16 mouse cellular contexts compared by ENCODE assay signal in the genomic region with DNA sequence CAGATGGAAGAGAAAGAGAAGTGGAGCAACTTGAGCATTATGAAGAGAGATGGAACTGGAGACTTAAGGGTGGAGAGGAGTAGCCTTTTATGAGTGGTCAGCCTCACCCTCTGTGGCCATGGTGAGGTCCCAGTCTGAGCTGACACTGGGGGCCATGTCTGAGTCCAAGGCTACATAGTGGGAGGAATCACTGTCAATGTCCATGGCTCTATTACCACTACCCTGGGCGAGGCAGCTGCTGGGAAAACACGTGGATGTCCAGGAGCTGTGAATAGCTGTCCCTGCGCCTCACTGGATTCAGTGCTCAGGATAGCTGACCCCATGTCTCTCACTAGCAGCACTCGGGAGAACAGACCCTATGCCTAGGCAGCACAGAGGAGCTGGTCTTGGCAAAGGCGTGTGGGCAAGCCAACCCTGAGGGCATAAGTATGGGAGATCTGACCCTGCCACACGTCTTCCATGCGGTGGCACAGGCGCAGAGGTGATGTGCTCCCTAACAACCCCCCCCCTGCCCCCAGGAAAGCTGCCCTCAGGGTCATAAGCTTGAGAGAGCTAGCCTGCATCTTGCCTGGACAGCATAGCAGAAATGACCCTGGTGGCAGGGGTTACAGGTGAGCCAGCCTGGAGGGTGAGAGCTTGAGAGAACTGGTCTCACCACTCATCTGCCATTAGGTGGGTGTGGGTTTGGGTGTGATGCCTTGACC. TPM values are rescaled to one million over a fixed set of nuclear protein-coding genes. Genes with fewer than 3 reads are reported as not detected.
DNase-seq lines count a peak whose midpoint lies in the region; ATAC-seq lines count a peak whose summit lies in the region.
"Had no signal": no experiment of that assay in that cellular context is flagged by ENCODE, and none has a peak within 500 bp of the region (broad histone marks: within the 10 kb centered on the region; RNA-seq: fewer than 3 reads in every experiment).

No protein-coding gene starts in this region.

- no peaks in the 10 kb centered on the region for H3K9me3 ChIP-seq in kidney, embryonic 14.5 days (ENCODE audit: control insufficient read depth, low read length)
- H3K9me3 ChIP-seq in neural tube, embryonic 15.5 days (replicated peaks) = no peaks in the 10 kb centered on the region
- H3K9me3 ChIP-seq in midbrain, embryonic 14.5 days (ENCODE audit: control insufficient read depth, low read length) = no peaks in the 10 kb centered on the region

- no peaks in the 10 kb centered on the region for H3K36me3 ChIP-seq in kidney, embryonic 14.5 days (ENCODE audit: control insufficient read depth, insufficient read depth, low read length)
- peaks cover 2% of the 10 kb centered on the region; the same call in 1 of the 2 replicates for H3K36me3 ChIP-seq in neural tube, embryonic 15.5 days
- H3K36me3 ChIP-seq in midbrain, embryonic 14.5 days (ENCODE audit: control insufficient read depth, insufficient read depth, low read length) = no peaks in the 10 kb centered on the region

- no peak overlapping the region for H3K4me2 ChIP-seq in kidney, embryonic 14.5 days (replicated peaks; ENCODE audit: low read depth, low read length)
- no peak overlapping the region for H3K4me2 ChIP-seq in neural tube, embryonic 15.5 days
- H3K4me2 ChIP-seq in midbrain, embryonic 14.5 days (ENCODE audit: low read length) = no peak overlapping the region

- H3K27ac ChIP-seq in kidney, embryonic 14.5 days (ENCODE audit: low read depth, low read length) = no peak overlapping the region
- H3K27ac ChIP-seq in neural tube, embryonic 15.5 days (replicated peaks) = no peak overlapping the region
- H3K27ac ChIP-seq in midbrain, embryonic 14.5 days (replicated peaks; ENCODE audit: low read depth, low read length) = no peak overlapping the region

- no peak for DNase-seq in kidney, postnatal 14 days
- peak; percentile 11 for DNase-seq in neural tube, embryonic 10.5 days (ENCODE audit: extremely low spot score, low spot score)
- no peak for DNase-seq in midbrain, embryonic 14.5 days
- no peak for DNase-seq in lung, postnatal 14 days
- DNase-seq in cerebellum, postnatal 14 days = no peak
- DNase-seq: adrenal gland, adult 8-10 months; cerebellum, postnatal 25 days; gastrocnemius, postnatal 36 days; heart, postnatal 10 days; kidney, adult 8-10 months; layer of hippocampus, adult 9-11 months; lung, postnatal 10 days had no signal

- H3K9ac ChIP-seq in kidney, embryonic 14.5 days (ENCODE audit: low read depth, low read length) = no peak overlapping the region
- H3K9ac ChIP-seq in neural tube, embryonic 15.5 days (replicated peaks) = no peak overlapping the region
- no peak overlapping the region for H3K9ac ChIP-seq in midbrain, embryonic 14.5 days (replicated peaks; ENCODE audit: low read length)

- no peak overlapping the region for H3K4me3 ChIP-seq in kidney, embryonic 14.5 days (ENCODE audit: low read length)
- no peak overlapping the region for H3K4me3 ChIP-seq in neural tube, embryonic 15.5 days (replicated peaks)
- H3K4me3 ChIP-seq in midbrain, embryonic 14.5 days (replicated peaks; ENCODE audit: low read depth, low read length) = no peak overlapping the region

- H3K4me1 ChIP-seq in kidney, embryonic 14.5 days (ENCODE audit: control insufficient read depth, insufficient read depth, low read length) = no peaks in the 10 kb centered on the region
- no peaks in the 10 kb centered on the region for H3K4me1 ChIP-seq in neural tube, embryonic 15.5 days
- no peaks in the 10 kb centered on the region for H3K4me1 ChIP-seq in midbrain, embryonic 14.5 days (ENCODE audit: control insufficient read depth, insufficient read depth, low read length)

- H3K27me3 ChIP-seq in kidney, embryonic 14.5 days (ENCODE audit: control insufficient read depth, insufficient read depth, low read length) = no peaks in the 10 kb centered on the region
- no peaks in the 10 kb centered on the region for H3K27me3 ChIP-seq in neural tube, embryonic 15.5 days (replicated peaks)
- no peaks in the 10 kb centered on the region for H3K27me3 ChIP-seq in midbrain, embryonic 14.5 days (ENCODE audit: control insufficient read depth, insufficient read depth, low read length)
- H3K27me3 ChIP-seq: CH12.LX, Patski had no signal

- WGBS in kidney, embryonic 14.5 days = 89% methylated on average over 8 of the region's 8 CpGs
- 93% methylated on average over 8 of the region's 8 CpGs for WGBS in neural tube, embryonic 15.5 days
- WGBS in midbrain, embryonic 14.5 days = 94% methylated on average over 8 of the region's 8 CpGs

- ATAC-seq in kidney, embryonic 14.5 days (ENCODE audit: low FRiP score, low TSS enrichment) = peak; percentile 16; the same call in 1 of the 2 replicates
- ATAC-seq in neural tube, embryonic 15.5 days (ENCODE audit: low FRiP score) = no peak
- peak; percentile 50; the same call in 1 of the 2 replicates for ATAC-seq in midbrain, embryonic 14.5 days (ENCODE audit: low FRiP score, low TSS enrichment)
- ATAC-seq: Patski had no signal

RNA-seq across cellular contexts. Expression of a gene that starts 20.3 kb away (rescaled TPM):
- polyA plus RNA-seq in kidney, embryonic 14.5 days (2014; fragmentation: Nextera tagmentation; extraction: Ambion mirVana) = 46.7 and 72.0 TPM in 2 replicates
- 126 and 148 TPM in 2 replicates for polyA plus RNA-seq in neural tube, embryonic 15.5 days (2015; fragmentation: Nextera tagmentation; extraction: Ambion mirVana)
- 102 and 105 TPM in 2 replicates for polyA plus RNA-seq in midbrain, embryonic 14.5 days (2014; fragmentation: Nextera tagmentation; extraction: Ambion mirVana)

RNA-seq across cellular contexts. Expression of a gene that starts 21.0 kb away (rescaled TPM):
- polyA plus RNA-seq in kidney, embryonic 14.5 days (2014; fragmentation: Nextera tagmentation; extraction: Ambion mirVana) = 62.8 and 77.8 TPM in 2 replicates
- polyA plus RNA-seq in neural tube, embryonic 15.5 days (2015; fragmentation: Nextera tagmentation; extraction: Ambion mirVana) = 12.8 and 16.1 TPM in 2 replicates
- polyA plus RNA-seq in midbrain, embryonic 14.5 days (2014; fragmentation: Nextera tagmentation; extraction: Ambion mirVana) = 19.2 and 21.3 TPM in 2 replicates
